Mouse (Mus musculus): ENCODE results near the gene Sh2d6.

GRCm38 (mm10) chr6:72528410-72529151, 7.1 kb upstream of the Sh2d6 start:
- TF ChIP-seq CTCF (conservative IDR thresholded peaks at IDR 0.05; ENCODE audit: insufficient read depth, insufficient read length, low read depth, low read length) (no peak), POLR2A (IDR thresholded peaks at IDR 0.05; ENCODE audit: low read depth, low read length) (no peak)

Measured in kidney, adult 2 months (tissue).